Mouse (Mus musculus) MEL (cell line): Measurements from ENCODE around the gene Aqp11.

ENCODE experiments used
- CTCF ChIP-seq, 3 experiments: IDR thresholded peaks in 2 of 3; conservative IDR thresholded peaks in 1 of 3; 2 replicates each; pipeline ENCODE4 v1.5.1; 2011 to 2012; ENCODE audit warnings: low read length in 3 of 3, low read depth in 2 of 3, mild to moderate bottlenecking in 2 of 3, improper control_type of control experiment in 1 of 3, inconsistent platforms in 1 of 3, mixed read lengths in 1 of 3, moderate library complexity in 1 of 3; ENCODE audit not compliant: control insufficient read depth in 1 of 3, insufficient read depth in 1 of 3, poor library complexity in 1 of 3, severe bottlenecking in 1 of 3
- E2F4 ChIP-seq: IDR thresholded peaks from 2 replicates; pipeline ENCODE4 v1.6.1; 2011; ENCODE audit warnings: low read depth, low read length, improper control_type of control experiment, borderline replicate concordance
- EP300 ChIP-seq, 2 experiments: IDR thresholded peaks; 2 replicates each; pipeline ENCODE4 v1.6.1; 2011; ENCODE audit warnings: improper control_type of control experiment in 2 of 2, low read length in 2 of 2, low read depth in 1 of 2, mild to moderate bottlenecking in 1 of 2
- GATA1 ChIP-seq: IDR thresholded peaks from 2 replicates; pipeline ENCODE4 v1.6.1; 2011; ENCODE audit warnings: low read depth, low read length, improper control_type of control experiment
- KAT2A ChIP-seq: conservative IDR thresholded peaks from 2 replicates; pipeline ENCODE4 v1.6.1; 2012; ENCODE audit warnings: low read depth, low read length, improper control_type of control experiment, inconsistent platforms
- MAZ ChIP-seq: IDR thresholded peaks from 2 replicates; pipeline ENCODE4 v1.6.1; 2012; ENCODE audit warnings: low read depth, mild to moderate bottlenecking, inconsistent platforms, low read length, improper control_type of control experiment
- POLR2A ChIP-seq, 2 experiments: IDR thresholded peaks; 2 replicates each; pipeline ENCODE4 v1.6.1; 2011 to 2012; ENCODE audit warnings: low read length in 2 of 2, mild to moderate bottlenecking in 2 of 2, control low read depth in 1 of 2, improper control_type of control experiment in 1 of 2, low read depth in 1 of 2, moderate library complexity in 1 of 2; ENCODE audit not compliant: control insufficient read depth in 1 of 2, insufficient read depth in 1 of 2, poor library complexity in 1 of 2
- UBTF ChIP-seq: IDR thresholded peaks from 2 replicates; pipeline ENCODE4 v1.6.1; 2012; ENCODE audit warnings: low read depth, mild to moderate bottlenecking, inconsistent platforms, low read length, improper control_type of control experiment, moderate library complexity, borderline replicate concordance; ENCODE audit not compliant: insufficient read depth

DNA sequence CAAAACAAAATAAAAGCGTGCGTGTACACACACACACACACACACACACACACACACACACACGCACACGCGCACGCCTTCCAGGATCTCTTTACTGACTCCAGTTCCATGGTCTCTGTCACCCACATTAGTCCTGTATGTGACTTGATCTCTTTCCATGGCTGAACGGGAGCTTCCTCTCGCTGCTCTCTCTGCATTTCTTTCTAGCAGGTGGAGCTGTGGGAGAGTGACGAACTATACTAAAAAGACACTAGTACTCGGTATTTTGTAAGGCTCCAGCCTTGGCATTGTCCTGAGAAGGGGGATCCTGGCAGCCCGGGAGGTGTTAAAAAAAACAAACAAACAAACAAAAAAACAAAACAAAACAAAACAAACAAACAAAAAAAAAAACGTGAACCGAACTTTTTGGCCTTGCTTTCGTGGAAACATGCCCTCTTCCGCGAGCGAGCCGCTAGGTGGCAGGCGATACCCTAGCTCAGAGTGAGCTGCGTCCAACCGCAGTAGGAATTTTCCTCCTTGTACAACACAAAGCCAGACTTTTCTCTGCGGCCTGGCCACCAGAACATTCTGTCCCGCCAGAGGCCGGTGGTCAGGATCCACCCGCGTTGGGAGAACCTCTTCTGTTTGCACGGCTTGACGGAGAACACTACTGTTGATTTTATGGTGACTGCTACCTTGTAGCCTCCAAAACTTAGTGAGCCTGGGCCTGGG is 9.9 kb upstream of the Aqp11 start:
- TF ChIP-seq KAT2A = no peak
- TF ChIP-seq POLR2A (IDR thresholded peaks at IDR 0.05; ENCODE audit: control insufficient read depth in 1 of 2, insufficient read depth in 1 of 2, low read depth in 1 of 2, low read length in 2 of 2, poor library complexity in 1 of 2) = no peak
- TF ChIP-seq E2F4 = 0 out of 2 replicates have a peak, but pooled peaks have one; percentile 43
- peak; percentile 61 to 94 (median 80) for TF ChIP-seq CTCF (IDR thresholded peaks at IDR 0.05 in 2 of 3, conservative IDR thresholded peaks at IDR 0.05 in 1 of 3; ENCODE audit: control insufficient read depth in 1 of 3, insufficient read depth in 1 of 3, low read depth in 2 of 3, low read length in 3 of 3, poor library complexity in 1 of 3, severe bottlenecking in 1 of 3)
- 0 out of 4 replicates have a peak, but pooled peaks of 1 of the 2 experiments have one; percentile 8 for TF ChIP-seq EP300 (IDR thresholded peaks at IDR 0.05; ENCODE audit: low read depth in 1 of 2, low read length in 2 of 2)
- no peak for TF ChIP-seq UBTF
- TF ChIP-seq GATA1 = no peak
- peak; percentile 47; the same call in 1 of the 2 replicates for TF ChIP-seq MAZ
